Mouse (Mus musculus): Measurements from ENCODE around the gene Slc24a5. TPM values are rescaled to one million over a fixed set of nuclear protein-coding genes. Genes with fewer than 3 reads are reported as not detected.

The Slc24a5 gene
- not detected for polyA plus RNA-seq (2015; fragmentation: Illumina TruSeq; extraction: RNeasy Lipid Tissue Mini Kit (QIAGEN cat#74804); ENCODE audit: insufficient read depth, low read depth, low replicate concordance)

DNA sequence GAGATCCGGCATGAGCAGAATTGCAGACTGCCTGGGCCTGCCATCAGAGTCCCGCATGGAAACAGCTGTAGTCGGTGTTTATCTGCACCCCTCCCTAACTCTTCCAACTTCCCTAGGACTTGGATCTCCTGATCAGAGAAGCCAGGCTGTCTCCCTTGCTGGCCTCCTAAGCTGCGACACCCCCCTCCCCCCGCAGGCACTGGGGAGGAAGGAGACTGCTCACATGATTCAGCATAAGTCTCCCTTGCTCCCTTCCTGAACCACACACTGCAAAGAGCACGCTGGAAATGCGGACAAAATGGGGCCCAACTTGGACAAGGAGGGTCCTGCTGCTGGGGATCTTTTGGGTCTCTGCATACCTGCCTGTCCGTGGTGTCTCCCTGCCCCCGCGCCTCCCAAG lies at the start of gene Slc24a5:
Gene Slc24a5, plus strand, starts transcription at position 231 of the 400 bp plus-strand sequence.

DNA sequence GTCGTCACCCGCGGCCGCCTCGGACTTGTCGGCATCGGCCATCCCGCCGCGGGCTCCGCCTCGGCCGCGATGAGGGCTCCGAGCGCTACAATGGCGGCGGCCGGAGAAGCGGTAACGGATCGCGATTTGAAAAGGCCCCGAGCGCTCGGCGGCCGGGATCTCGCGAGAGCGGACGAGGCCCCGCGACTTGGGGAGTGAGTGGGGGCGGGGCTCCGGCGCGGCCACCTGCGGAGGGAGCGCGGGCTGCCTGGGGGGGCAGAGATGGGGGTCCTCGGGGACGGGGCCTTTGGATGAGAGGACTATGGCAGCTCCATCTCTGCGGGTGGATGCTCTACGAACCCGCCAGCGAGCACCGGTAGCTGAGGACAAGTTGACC lies 55.5 kb downstream of the Slc24a5 start, which contains the start of gene Myef2:
Gene Myef2, minus strand, starts transcription at position 185 of the 376 bp plus-strand sequence.

DNA sequence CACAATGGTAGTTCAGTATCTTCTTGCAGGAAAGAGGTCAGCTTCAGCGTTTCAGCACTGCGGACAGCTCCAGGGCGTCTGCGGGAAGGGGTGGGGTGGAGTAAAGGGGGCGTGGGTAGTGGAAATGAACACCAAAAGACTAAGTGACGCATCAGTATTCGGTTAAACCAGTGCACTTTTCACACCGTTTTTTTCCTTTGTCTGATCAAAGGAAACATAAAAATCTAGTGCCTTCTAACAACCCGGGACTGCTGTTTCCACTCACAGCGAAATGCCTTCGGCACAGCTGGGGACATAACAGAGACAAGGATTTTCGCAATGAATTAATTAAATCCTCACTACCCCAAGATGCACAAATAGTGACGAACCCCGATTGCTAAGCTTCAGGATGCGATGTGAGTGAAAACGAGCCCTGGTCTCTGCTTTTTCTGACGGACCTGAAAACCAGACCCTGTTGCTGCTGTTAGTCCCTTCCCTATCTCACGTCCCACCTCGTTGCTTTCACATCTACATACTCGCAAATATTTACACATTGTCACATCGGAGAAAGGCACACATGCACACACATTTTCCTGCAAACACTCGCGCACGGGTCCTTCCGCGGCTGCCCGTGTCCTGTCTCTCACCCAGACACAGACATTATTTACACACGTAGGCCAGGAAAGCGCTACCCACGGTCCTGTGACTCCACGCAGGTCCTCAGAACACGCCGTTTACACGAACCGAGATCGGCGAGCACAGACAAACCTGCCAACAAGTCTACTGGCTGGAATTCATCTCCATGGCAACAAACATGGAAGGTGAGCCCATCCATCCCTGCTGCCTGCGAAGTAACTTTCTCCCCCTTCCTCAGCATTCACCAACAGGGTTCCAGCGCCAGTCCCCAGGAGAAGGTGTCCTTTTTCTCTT lies 68.2 kb downstream of the Slc24a5 start, which contains the start of gene Ctxn2:
Gene Ctxn2, plus strand, starts transcription at position 790 of the 909 bp plus-strand sequence.

Other genes with a start within 250 kb of the Slc24a5 start
- gene Myef2, start 55.5 kb downstream of the Slc24a5 start, polyA plus RNA-seq (2015; fragmentation: Illumina TruSeq; extraction: RNeasy Lipid Tissue Mini Kit (QIAGEN cat#74804); ENCODE audit: insufficient read depth, low read depth, low replicate concordance): 5.8 TPM
- not detected for gene Ctxn2, start 68.6 kb downstream of the Slc24a5 start, polyA plus RNA-seq (2015; fragmentation: Illumina TruSeq; extraction: RNeasy Lipid Tissue Mini Kit (QIAGEN cat#74804); ENCODE audit: insufficient read depth, low read depth, low replicate concordance)
- gene Slc12a1, start 84.4 kb downstream of the Slc24a5 start, polyA plus RNA-seq (2015; fragmentation: Illumina TruSeq; extraction: RNeasy Lipid Tissue Mini Kit (QIAGEN cat#74804); ENCODE audit: insufficient read depth, low read depth, low replicate concordance): not detected
- gene Dut, start 179.1 kb downstream of the Slc24a5 start, polyA plus RNA-seq (2015; fragmentation: Illumina TruSeq; extraction: RNeasy Lipid Tissue Mini Kit (QIAGEN cat#74804); ENCODE audit: insufficient read depth, low read depth, low replicate concordance): 8.2 TPM